Mouse (Mus musculus) spleen, adult 12 weeks (tissue): ENCODE measurements around the gene Olfr1062.
"Not testable (repeated sequence)": the region's sequence is repeated elsewhere in the genome, so short reads cannot be mapped to it uniquely, and the experiment has no call there.

Experiments
- DNase-seq: peaks from one replicate; pipeline ENCODE4 v3.0.0; 2022; ENCODE audit warnings: low spot score

The Olfr1062 gene

DNA sequence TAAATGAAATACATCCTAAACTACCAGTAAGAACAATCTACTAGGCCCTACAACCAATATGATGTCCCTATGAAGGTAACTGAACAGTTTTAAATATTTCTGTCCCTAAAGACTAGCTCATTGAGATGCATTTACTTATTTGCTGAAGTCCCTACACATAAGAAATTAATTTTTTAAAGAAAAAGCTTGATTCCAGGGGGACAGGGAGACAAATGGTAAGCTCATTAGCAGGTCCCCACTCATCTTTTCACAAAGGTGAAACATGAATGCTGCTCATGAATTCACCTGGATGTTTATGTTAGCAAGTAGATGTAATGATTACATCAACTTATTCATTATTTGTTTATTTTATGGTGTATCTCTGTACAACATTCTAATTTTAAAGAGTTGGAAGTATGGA is at the start of gene Olfr1062:
Olfr1062 (minus strand) TSS at position 101 of the 400 bp plus-strand sequence.
- DNase-seq = not testable (repeated sequence)

DNA sequence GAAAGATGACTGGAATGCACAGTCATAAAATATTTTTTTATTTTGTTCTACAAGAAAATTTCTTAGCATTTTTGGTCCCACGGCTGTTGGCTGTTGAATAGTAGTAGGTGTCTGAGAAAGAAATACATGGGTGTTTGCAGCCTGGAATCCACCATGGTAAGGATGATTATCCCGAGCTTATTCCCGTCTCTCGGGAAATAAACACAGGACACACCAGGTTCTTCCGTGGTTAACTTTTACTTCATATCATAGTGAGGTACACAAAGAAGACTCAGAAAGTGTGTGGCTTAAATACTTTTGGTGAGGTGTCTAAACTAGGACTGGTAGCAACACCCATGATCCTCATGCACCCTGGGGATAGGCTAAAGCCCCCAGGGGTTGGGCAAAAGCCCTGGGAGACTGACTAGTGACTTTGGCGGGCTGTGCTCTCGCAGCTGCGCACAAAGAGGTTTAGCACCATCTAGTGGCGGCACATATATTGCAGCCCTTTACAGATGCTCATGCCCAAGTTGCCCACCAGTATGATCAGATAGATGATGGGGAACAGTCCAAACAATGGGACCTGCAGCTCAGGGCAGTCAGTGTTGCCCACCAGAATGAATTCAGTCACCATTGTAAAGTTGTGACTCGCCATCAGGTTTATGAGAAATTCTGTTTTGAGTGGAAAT is 38.0 kb upstream of the Olfr1062 start:
- no peak for DNase-seq

DNA sequence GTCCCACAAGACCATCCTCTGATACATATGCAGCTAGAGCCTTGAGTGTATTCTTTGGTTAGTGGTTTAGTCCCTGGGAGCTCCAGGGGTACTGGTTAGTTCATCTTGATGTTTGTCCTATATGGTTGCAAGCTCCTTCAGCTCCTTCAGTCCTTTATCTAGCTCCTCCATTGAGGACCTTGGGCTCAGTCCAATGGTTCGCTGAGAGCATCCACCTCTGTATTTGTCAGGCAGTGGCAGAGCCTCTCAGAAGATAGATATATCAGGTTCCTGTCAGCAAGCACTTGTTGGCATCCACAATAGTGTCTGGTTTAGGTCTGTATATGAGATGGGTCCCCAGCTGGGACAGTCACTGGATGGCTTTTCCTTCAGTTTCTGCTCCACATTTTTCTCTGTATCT is 33.9 kb upstream of the Olfr1062 start:
- no peak for DNase-seq

DNA sequence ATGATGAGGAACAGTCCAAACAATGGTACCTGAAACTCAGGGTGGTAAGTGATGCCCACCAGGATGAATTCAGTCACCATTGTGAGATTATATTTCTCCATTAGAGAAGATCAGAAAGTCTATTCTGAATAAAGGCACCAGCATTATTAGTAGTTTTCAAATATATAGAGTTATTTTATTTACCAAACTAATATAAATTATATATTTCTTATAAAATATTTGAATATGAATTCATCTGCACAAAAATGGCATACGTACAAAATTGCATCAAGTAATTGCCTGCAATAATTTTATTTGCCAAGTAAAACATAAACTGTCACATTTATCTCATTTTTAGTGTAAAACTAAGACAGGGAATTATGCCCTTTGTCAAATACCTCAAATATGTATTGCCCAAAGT is 29.6 kb upstream of the Olfr1062 start, which contains the start of gene Olfr1066:
Olfr1066 (minus strand) TSS at position 101 of the 400 bp plus-strand sequence.
- DNase-seq = no peak

DNA sequence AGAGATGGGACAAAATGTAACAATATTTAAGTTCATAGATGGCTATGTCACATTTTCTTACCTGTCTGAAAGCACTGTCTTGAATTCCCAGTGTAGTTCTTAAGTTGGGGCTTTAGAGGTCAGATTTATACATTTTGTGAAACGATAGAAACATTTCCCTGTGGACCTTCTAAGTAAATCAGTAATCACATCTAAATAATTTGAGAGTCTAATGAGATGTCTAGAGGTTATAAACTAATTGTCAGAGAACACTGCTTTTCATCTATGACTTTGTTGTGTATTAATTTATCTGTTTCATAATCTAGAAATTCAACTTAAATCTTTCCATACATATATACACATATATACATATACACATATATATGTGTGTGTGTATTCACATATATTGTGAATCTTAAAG is 23.9 kb upstream of the Olfr1062 start, which contains the start of gene Olfr1065:
Olfr1065 (minus strand) TSS at position 101 of the 400 bp plus-strand sequence.
- not testable (repeated sequence) for DNase-seq

DNA sequence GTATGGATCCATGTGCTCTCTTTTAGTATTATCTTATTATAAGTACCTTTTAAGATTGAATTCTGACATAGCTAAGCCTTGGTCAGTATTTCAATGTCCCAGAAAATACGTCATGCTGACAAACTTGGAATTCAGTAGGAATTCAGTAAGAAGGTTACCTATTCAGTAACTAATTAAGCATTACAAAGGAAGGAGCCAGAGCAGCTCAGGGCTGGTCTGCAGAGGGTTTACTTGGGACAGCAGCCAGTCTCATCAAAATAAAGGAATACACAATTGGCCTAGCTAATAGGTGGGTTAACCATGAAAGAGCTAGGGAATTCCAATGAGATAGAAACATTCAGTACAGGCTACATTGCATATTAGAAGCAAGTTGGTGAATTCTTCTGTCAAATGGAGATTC is 15.6 kb upstream of the Olfr1062 start:
- not testable (repeated sequence) for DNase-seq

DNA sequence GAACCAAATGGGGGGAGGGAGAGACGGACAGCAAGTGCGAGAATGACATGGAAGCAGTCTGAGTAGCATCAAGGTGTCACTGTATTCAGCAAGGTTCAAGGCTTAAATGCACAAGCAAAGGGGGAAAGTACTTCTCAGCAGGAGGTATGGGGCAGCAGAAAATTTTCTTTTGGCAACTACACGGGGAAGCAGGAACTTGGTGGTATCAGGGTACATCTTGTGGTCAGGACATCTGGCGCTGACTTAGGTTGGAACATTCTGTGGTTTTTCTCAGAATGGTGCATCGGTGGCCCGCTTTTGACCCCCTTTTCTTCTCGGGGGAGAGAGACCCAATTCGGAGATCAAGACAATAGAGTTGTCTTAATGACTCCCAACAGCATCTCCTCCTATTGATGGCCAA is 2.0 kb upstream of the Olfr1062 start:
- DNase-seq = not testable (repeated sequence)

DNA sequence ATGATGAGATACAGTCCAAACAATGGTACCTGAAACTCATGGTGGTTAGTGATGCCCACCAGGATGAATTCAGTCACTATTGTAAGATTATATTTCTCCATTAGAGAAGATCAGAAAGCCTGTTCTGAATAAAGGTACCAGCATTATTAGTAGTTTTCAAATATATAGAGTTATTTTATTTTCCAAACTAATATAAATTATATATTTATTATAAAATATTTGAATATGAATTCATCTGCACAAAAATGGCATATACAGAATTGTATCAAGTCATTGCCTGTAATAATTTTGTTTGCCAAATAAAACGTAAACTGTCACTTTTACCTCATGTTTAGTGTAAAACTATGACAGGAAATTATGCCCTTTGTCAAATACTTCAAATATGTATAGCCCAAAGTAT is 12.6 kb downstream of the Olfr1062 start, which contains the start of gene Olfr1061:
Olfr1061 (minus strand) TSS at position 101 of the 400 bp plus-strand sequence.
- DNase-seq = no peak

DNA sequence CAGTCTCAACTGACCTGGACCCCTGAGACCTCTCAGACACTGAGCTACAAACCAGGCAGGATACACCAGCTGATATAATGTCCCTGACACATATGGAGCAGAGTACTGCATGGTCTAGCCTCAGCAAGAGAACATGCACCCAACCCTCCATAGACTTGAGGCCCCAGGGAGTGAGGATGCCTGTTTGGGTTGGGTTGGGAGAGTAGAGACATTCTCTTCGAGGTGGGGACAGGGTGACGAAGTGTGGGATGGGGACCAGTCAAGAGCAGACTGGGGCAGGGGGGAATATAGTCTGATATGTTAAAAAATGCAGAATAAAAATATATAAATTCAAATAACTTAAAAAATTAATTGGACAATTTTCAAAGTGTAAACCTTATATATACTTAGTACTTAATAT is 31.4 kb downstream of the Olfr1062 start:
- DNase-seq = no peak

DNA sequence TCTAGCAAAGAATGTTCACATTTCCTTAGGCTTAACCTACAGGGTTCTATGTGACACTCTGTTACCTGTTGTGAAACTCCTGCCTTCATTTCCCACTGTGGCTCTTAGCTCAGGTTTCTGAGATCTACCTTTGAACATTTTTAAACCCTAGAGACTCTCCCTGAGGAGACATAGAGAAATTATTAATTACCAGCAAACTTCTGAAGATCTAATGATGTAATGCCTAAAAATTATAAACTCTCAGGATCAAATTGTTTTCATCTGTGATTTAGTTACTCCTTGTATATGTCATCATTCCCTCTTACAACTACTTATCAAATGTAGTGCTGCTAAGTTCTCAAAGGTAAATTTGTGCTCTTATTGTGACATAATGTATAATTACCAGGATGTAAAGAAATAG is 38.1 kb downstream of the Olfr1062 start, which contains the start of gene Olfr1058:
Olfr1058 (minus strand) TSS at position 101 of the 400 bp plus-strand sequence.
- DNase-seq = not testable (repeated sequence)

DNA sequence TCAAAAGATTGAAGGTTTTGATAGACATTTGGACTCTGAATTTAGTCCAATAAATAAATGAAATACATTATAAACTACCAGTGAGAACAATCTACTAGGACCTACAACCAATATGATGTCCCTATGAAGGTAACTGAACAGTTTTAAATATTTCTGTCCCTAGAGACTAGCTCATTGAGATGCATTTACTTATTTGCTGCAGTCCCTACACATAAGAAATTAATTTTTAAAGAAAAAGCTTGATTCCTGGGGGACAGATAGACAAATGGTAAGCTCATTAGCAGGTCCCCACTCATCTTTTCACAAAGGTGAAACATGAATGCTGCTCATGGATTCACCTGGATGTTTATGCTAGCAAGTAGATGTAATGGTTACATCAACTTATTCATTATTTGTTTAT is 48.3 kb downstream of the Olfr1062 start, which contains the start of gene Olfr1057:
Olfr1057 (minus strand) TSS at position 101 of the 400 bp plus-strand sequence.
- DNase-seq = no peak
